Mouse (Mus musculus) erythroblast, adult 5-6 weeks (primary cell): ENCODE measurements around the gene Apoc2. TPM values are rescaled to one million over a fixed set of nuclear protein-coding genes. Genes with fewer than 3 reads are reported as not detected.

Experiments used
- ATAC-seq: replicated peaks from 2 replicates; pipeline ENCODE4 v1.8.0; 2016; ENCODE audit warnings: moderate number of reproducible peaks, mild to moderate bottlenecking, moderate TSS enrichment, inconsistent platforms; ENCODE audit not compliant: poor library complexity, low FRiP score, severe bottlenecking
- total RNA-seq, 2 experiments: library from RNA; stranded (forward) in 1 of 2; stranded (reverse) in 1 of 2; fragments of 150-400 nt in 1 of 2; fragments of 200-764, 138-1000 nt in 1 of 2; gene quantifications; 2 replicates each; pipeline versions ENCODE4 v1.2.3 to v1.2.4; 2015 to 2017; ENCODE audit warnings: low replicate concordance in 2 of 2

Apoc2 gene
- total RNA-seq, 2 experiments from 2014 or later = 8.3 to 10.4 TPM

GRCm38 (mm10) chr7:19635074-19635827 is 42.5 kb downstream of the Apoc2 start:
- no peak for ATAC-seq

- ATAC-seq = no peak
These were observed 43.1 kb downstream of the Apoc2 start for GRCm38 (mm10) chr7:19634591-19634990.

- ATAC-seq = no peak
These were observed 43.9 kb downstream of the Apoc2 start for GRCm38 (mm10) chr7:19633855-19634254.

- no peak for ATAC-seq
These were observed 44.5 kb downstream of the Apoc2 start for GRCm38 (mm10) chr7:19633197-19633596.

GRCm38 (mm10) chr7:19632720-19633119 is 45.0 kb downstream of the Apoc2 start:
- peak; percentile 37; the same call in 1 of the 2 replicates for ATAC-seq

GRCm38 (mm10) chr7:19632275-19632674 is 45.5 kb downstream of the Apoc2 start:
- peak; percentile 51 for ATAC-seq

GRCm38 (mm10) chr7:19629361-19629734 is 48.4 kb downstream of the Apoc2 start, which contains the start of gene Relb:
TSS of gene Relb (minus strand) at chr7:19629438.
- peak; percentile 61 for ATAC-seq

GRCm38 (mm10) chr7:19628536-19629360 is 49.0 kb downstream of the Apoc2 start:
- ATAC-seq = peak; percentile 66

DNA sequence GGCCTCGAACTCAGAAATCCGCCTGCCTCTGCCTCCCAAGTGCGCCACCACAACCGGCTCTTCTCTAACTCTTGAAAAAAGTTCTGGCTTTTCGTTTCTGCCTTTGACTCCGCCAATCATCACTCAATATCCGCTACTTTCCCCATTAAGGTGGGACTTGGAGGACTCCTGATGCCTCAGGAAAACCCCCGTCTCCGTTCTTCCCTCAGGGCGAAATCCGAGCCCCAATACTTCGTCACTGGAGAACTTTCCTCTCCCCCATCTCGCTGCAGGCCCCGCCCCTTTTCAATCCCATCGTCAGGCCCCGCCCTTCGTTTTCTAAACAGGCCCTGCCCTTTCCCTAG is 49.6 kb downstream of the Apoc2 start:
- no peak for ATAC-seq

- no peak for ATAC-seq
These were observed 50.0 kb downstream of the Apoc2 start for GRCm38 (mm10) chr7:19627721-19628120.

DNA sequence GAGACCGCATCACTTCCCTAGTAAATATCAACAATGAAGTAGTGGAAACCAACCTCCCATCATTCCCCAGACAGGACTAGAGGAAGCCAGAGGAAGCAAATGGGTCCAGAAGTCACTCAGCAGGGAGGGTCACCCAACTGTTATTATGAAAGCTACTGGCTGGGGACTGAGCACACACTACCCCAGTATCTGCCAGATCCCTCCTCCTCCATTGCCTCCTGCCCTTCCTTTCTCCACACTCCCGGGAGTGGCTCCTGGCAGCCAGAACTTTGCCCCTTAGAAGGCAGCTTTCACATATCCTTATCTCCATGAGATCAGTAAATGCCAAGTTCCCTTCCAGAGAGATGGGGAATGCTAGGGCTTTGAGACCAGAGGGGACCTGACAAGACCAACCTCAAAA is 54.3 kb downstream of the Apoc2 start:
- ATAC-seq = no peak

DNA sequence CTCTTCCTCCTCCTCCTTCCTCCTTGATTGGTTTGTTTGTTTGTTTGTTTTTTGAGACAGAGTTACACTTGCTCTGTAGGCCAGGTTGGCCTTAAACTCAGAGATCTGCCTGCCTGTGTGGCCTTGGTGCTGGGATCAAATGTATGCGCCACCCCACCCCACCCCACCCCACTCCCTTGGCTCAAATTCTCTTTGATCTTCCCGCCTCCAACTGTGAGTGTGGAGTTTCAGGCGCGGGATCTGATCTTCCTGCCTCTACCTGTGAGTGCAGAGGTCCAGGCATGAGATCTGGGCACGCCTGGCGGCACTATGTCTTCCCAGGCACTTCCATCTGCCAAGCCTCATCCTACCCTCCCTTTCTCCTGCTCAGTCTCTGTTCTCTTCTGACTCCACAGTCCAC is 55.5 kb downstream of the Apoc2 start:
- ATAC-seq = no peak

Other genes with a start within 250 kb of the Apoc2 start
- gene Mark4, start 219.1 kb downstream of the Apoc2 start, total RNA-seq (2015; ENCODE audit: low replicate concordance) = 1.9 and 5.2 TPM in 2 replicates
- gene Mark4, start 219.1 kb downstream of the Apoc2 start, total RNA-seq (2017; ENCODE audit: low replicate concordance) = 1.7 and 2.8 TPM in 2 replicates
- gene Exoc3l2, start 214.6 kb downstream of the Apoc2 start, total RNA-seq (2015; ENCODE audit: low replicate concordance) = not detected in 2 replicates
- not detected in 2 replicates for gene Exoc3l2, start 214.6 kb downstream of the Apoc2 start, total RNA-seq (2017; ENCODE audit: low replicate concordance)
- gene Bloc1s3, start 169.6 kb downstream of the Apoc2 start, total RNA-seq (2015; ENCODE audit: low replicate concordance) = 3.5 and 4.2 TPM in 2 replicates
- 0.84 and 1.5 TPM in 2 replicates for gene Bloc1s3, start 169.6 kb downstream of the Apoc2 start, total RNA-seq (2017; ENCODE audit: low replicate concordance)
- 17.9 and 18.8 TPM in 2 replicates for gene Trappc6a, start 169.5 kb downstream of the Apoc2 start, total RNA-seq (2015; ENCODE audit: low replicate concordance)
- gene Trappc6a, start 169.5 kb downstream of the Apoc2 start, total RNA-seq (2017; ENCODE audit: low replicate concordance) = 2.7 and 7.8 TPM in 2 replicates
- not detected in 2 replicates for gene Nkpd1, start 160.1 kb downstream of the Apoc2 start, total RNA-seq (2015; ENCODE audit: low replicate concordance)
- gene Nkpd1, start 160.1 kb downstream of the Apoc2 start, total RNA-seq (2017; ENCODE audit: low replicate concordance) = not detected in 2 replicates
- 12.5 and 13.3 TPM in 2 replicates for gene Ppp1r37, start 114.9 kb downstream of the Apoc2 start, total RNA-seq (2015; ENCODE audit: low replicate concordance)
- gene Ppp1r37, start 114.9 kb downstream of the Apoc2 start, total RNA-seq (2017; ENCODE audit: low replicate concordance) = 22.9 and 37.9 TPM in 2 replicates
- not detected in 2 replicates for gene Zfp296, start 100.7 kb downstream of the Apoc2 start, total RNA-seq (2015; ENCODE audit: low replicate concordance)
- 0.84 TPM in 1 of 2 replicates, not detected in the other for gene Zfp296, start 100.7 kb downstream of the Apoc2 start, total RNA-seq (2017; ENCODE audit: low replicate concordance)
- gene Gemin7, start 100.3 kb downstream of the Apoc2 start, total RNA-seq (2015; ENCODE audit: low replicate concordance) = 32.0 and 46.7 TPM in 2 replicates
- 10.2 and 13.5 TPM in 2 replicates for gene Gemin7, start 100.3 kb downstream of the Apoc2 start, total RNA-seq (2017; ENCODE audit: low replicate concordance)
- 0.96 and 2.3 TPM in 2 replicates for gene Clasrp, start 73.5 kb downstream of the Apoc2 start, total RNA-seq (2015; ENCODE audit: low replicate concordance)
- 14.9 and 21.9 TPM in 2 replicates for gene Clasrp, start 73.5 kb downstream of the Apoc2 start, total RNA-seq (2017; ENCODE audit: low replicate concordance)
- gene Relb, start 48.5 kb downstream of the Apoc2 start, total RNA-seq (2015; ENCODE audit: low replicate concordance) = 1.5 TPM in 1 of 2 replicates, not detected in the other
- 0.68 and 2.2 TPM in 2 replicates for gene Relb, start 48.5 kb downstream of the Apoc2 start, total RNA-seq (2017; ENCODE audit: low replicate concordance)
- gene Clptm1, start 12.9 kb downstream of the Apoc2 start, total RNA-seq (2015; ENCODE audit: low replicate concordance) = 10.0 and 23.2 TPM in 2 replicates
- 12.0 and 15.7 TPM in 2 replicates for gene Clptm1, start 12.9 kb downstream of the Apoc2 start, total RNA-seq (2017; ENCODE audit: low replicate concordance)
- not detected in 2 replicates for gene Gm44805, start 3.5 kb upstream of the Apoc2 start, total RNA-seq (2015; ENCODE audit: low replicate concordance)
- not detected in 2 replicates for gene Gm44805, start 3.5 kb upstream of the Apoc2 start, total RNA-seq (2017; ENCODE audit: low replicate concordance)
- gene Apoc4, start 3.5 kb upstream of the Apoc2 start, total RNA-seq (2015; ENCODE audit: low replicate concordance) = not detected in 2 replicates
- not detected in 2 replicates for gene Apoc4, start 3.5 kb upstream of the Apoc2 start, total RNA-seq (2017; ENCODE audit: low replicate concordance)
- gene Apoc1, start 14.7 kb upstream of the Apoc2 start, total RNA-seq (2015; ENCODE audit: low replicate concordance) = 5.8 TPM in 1 of 2 replicates, not detected in the other
- 3.6 TPM in 1 of 2 replicates, not detected in the other for gene Apoc1, start 14.7 kb upstream of the Apoc2 start, total RNA-seq (2017; ENCODE audit: low replicate concordance)
- 53.0 and 57.3 TPM in 2 replicates for gene Apoe, start 21.2 kb upstream of the Apoc2 start, total RNA-seq (2015; ENCODE audit: low replicate concordance)
- gene Apoe, start 21.2 kb upstream of the Apoc2 start, total RNA-seq (2017; ENCODE audit: low replicate concordance) = 220 and 224 TPM in 2 replicates
- 6.5 and 8.2 TPM in 2 replicates for gene Tomm40, start 37.5 kb upstream of the Apoc2 start, total RNA-seq (2015; ENCODE audit: low replicate concordance)
- gene Tomm40, start 37.5 kb upstream of the Apoc2 start, total RNA-seq (2017; ENCODE audit: low replicate concordance) = 3.4 and 9.6 TPM in 2 replicates
- not detected in 2 replicates for gene Nectin2, start 72.5 kb upstream of the Apoc2 start, total RNA-seq (2015; ENCODE audit: low replicate concordance)
- 1.0 TPM in 1 of 2 replicates, not detected in the other for gene Nectin2, start 72.5 kb upstream of the Apoc2 start, total RNA-seq (2017; ENCODE audit: low replicate concordance)
- not detected in 2 replicates for gene Bcam, start 93.1 kb upstream of the Apoc2 start, total RNA-seq (2015; ENCODE audit: low replicate concordance)
- gene Bcam, start 93.1 kb upstream of the Apoc2 start, total RNA-seq (2017; ENCODE audit: low replicate concordance) = not detected in 2 replicates
- gene Cblc, start 118.9 kb upstream of the Apoc2 start, total RNA-seq (2015; ENCODE audit: low replicate concordance) = not detected in 2 replicates
- not detected in 2 replicates for gene Cblc, start 118.9 kb upstream of the Apoc2 start, total RNA-seq (2017; ENCODE audit: low replicate concordance)
- 14.8 TPM in 1 of 2 replicates, not detected in the other for gene Bcl3, start 144.8 kb upstream of the Apoc2 start, total RNA-seq (2015; ENCODE audit: low replicate concordance)
- 0.84 and 1.5 TPM in 2 replicates for gene Bcl3, start 144.8 kb upstream of the Apoc2 start, total RNA-seq (2017; ENCODE audit: low replicate concordance)
- gene Gm19345, start 174.1 kb upstream of the Apoc2 start, total RNA-seq (2015; ENCODE audit: low replicate concordance) = not detected in 2 replicates
- not detected in 2 replicates for gene Gm19345, start 174.1 kb upstream of the Apoc2 start, total RNA-seq (2017; ENCODE audit: low replicate concordance)
- gene Ceacam16, start 183.4 kb upstream of the Apoc2 start, total RNA-seq (2015; ENCODE audit: low replicate concordance) = 0.38 TPM in 1 of 2 replicates, not detected in the other
- gene Ceacam16, start 183.4 kb upstream of the Apoc2 start, total RNA-seq (2017; ENCODE audit: low replicate concordance) = not detected in 2 replicates
- gene Ceacam19, start 210.0 kb upstream of the Apoc2 start, total RNA-seq (2015; ENCODE audit: low replicate concordance) = not detected in 2 replicates
- 0.28 TPM in 1 of 2 replicates, not detected in the other for gene Ceacam19, start 210.0 kb upstream of the Apoc2 start, total RNA-seq (2017; ENCODE audit: low replicate concordance)
- gene Pvr, start 243.2 kb upstream of the Apoc2 start, total RNA-seq (2015; ENCODE audit: low replicate concordance) = 0.42 TPM in 1 of 2 replicates, not detected in the other
- gene Pvr, start 243.2 kb upstream of the Apoc2 start, total RNA-seq (2017; ENCODE audit: low replicate concordance) = 1.9 TPM in 1 of 2 replicates, not detected in the other